Mouse (Mus musculus): Measurements from ENCODE around the gene Gm28551.
"Not testable (repeated sequence)": the region's sequence is repeated elsewhere in the genome, so short reads cannot be mapped to it uniquely, and the experiment has no call there.

The Gm28551 gene

GRCm38 (mm10) chr1:53352327-53353261, at the start of gene Gm28551, which contains the start of the genes Asdurf and Asnsd1:
Gm28551 (minus strand) TSS chr1:53352667.
Asdurf (minus strand) TSS chr1:53352619.
Asnsd1 (minus strand) TSS chr1:53352752.
- DNase-seq (ENCODE audit: extremely low spot score, low spot score) = peak; percentile 96

- not testable (repeated sequence) for DNase-seq (ENCODE audit: extremely low spot score, low spot score)
Measured at GRCm38 (mm10) chr1:53393936-53394760, 41.7 kb upstream of the Gm28551 start.

GRCm38 (mm10) chr1:53388762-53389161, 36.3 kb upstream of the Gm28551 start:
- DNase-seq (ENCODE audit: extremely low spot score, low spot score) = no peak

GRCm38 (mm10) chr1:53384085-53384688, 31.7 kb upstream of the Gm28551 start:
- no peak for DNase-seq (ENCODE audit: extremely low spot score, low spot score)

GRCm38 (mm10) chr1:53377731-53378130, 25.3 kb upstream of the Gm28551 start:
- no peak for DNase-seq (ENCODE audit: extremely low spot score, low spot score)

GRCm38 (mm10) chr1:53375965-53376364, 23.5 kb upstream of the Gm28551 start:
- not testable (repeated sequence) for DNase-seq (ENCODE audit: extremely low spot score, low spot score)

GRCm38 (mm10) chr1:53358988-53359387, 6.5 kb upstream of the Gm28551 start:
- DNase-seq (ENCODE audit: extremely low spot score, low spot score) = no peak

GRCm38 (mm10) chr1:53341071-53341470, 11.4 kb downstream of the Gm28551 start:
- no peak for DNase-seq (ENCODE audit: extremely low spot score, low spot score)

GRCm38 (mm10) chr1:53337403-53337802, 15.1 kb downstream of the Gm28551 start:
- not testable (repeated sequence) for DNase-seq (ENCODE audit: extremely low spot score, low spot score)

- no peak for DNase-seq (ENCODE audit: extremely low spot score, low spot score)
Measured at GRCm38 (mm10) chr1:53335465-53335864, 17.0 kb downstream of the Gm28551 start.

- not testable (repeated sequence) for DNase-seq (ENCODE audit: extremely low spot score, low spot score)
Measured at GRCm38 (mm10) chr1:53333527-53333926, 18.9 kb downstream of the Gm28551 start.

GRCm38 (mm10) chr1:53324827-53325494, 27.5 kb downstream of the Gm28551 start:
- DNase-seq (ENCODE audit: extremely low spot score, low spot score) = no peak

GRCm38 (mm10) chr1:53324277-53324676, 28.2 kb downstream of the Gm28551 start:
- no peak for DNase-seq (ENCODE audit: extremely low spot score, low spot score)

GRCm38 (mm10) chr1:53323254-53323653, 29.2 kb downstream of the Gm28551 start:
- DNase-seq (ENCODE audit: extremely low spot score, low spot score) = no peak

GRCm38 (mm10) chr1:53321662-53322344, 30.7 kb downstream of the Gm28551 start:
- DNase-seq (ENCODE audit: extremely low spot score, low spot score) = no peak

GRCm38 (mm10) chr1:53312989-53313967, 39.2 kb downstream of the Gm28551 start, which contains the start of gene Osgepl1:
Osgepl1 (plus strand) TSS chr1:53313624.
- peak; percentile 87 for DNase-seq (ENCODE audit: extremely low spot score, low spot score)

GRCm38 (mm10) chr1:53300506-53300905, 52.0 kb downstream of the Gm28551 start:
- no peak for DNase-seq (ENCODE audit: extremely low spot score, low spot score)

GRCm38 (mm10) chr1:53296581-53297383, 55.7 kb downstream of the Gm28551 start, which contains the start of the genes Pms1, Ormdl1 and Gm28778:
Pms1 (minus strand) TSS chr1:53297018.
Ormdl1 (plus strand) TSS chr1:53297095.
Gm28778 (plus strand) TSS chr1:53297111.
- peak; percentile 92 for DNase-seq (ENCODE audit: extremely low spot score, low spot score)
